Mouse (Mus musculus): ENCODE measurements around the gene Sept8. TPM values are rescaled to one million over a fixed set of nuclear protein-coding genes. Genes with fewer than 3 reads are reported as not detected.
"Not testable (repeated sequence)": the region's sequence is repeated elsewhere in the genome, so short reads cannot be mapped to it uniquely, and the experiment has no call there.

The Sept8 gene
- total RNA-seq, 2 experiments from 2014 or later, result 111 to 124 TPM

DNA sequence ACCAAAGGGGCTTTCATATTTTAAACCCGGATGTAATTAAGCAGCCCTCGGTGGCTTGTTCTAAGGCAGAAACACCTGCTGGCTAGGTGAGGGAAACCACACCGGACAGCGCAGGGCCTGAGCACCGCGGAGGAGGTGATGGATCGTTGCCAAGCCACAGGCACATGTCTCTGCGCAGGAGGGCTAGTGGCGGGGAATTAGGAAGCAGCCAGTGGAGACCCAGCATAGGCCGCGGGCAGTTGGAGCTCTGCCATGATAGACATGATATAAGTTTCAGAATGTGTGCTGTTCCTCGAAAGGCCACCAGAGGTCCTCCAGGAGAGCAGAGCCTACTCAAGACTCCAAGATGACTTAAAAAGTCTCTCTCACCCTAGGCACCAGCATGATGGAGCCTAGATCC, 32.7 kb downstream of the Sept8 start:
- intact Hi-C loops (cut with DNase I), result no loop called here
- peak in 1 of 2 experiments; percentile 66 for DNase-seq (ENCODE audit: extremely low spot score in 1 of 2, low spot score in 2 of 2)

GRCm38 (mm10) chr11:53556529-53556928, 37.5 kb downstream of the Sept8 start:
- intact Hi-C loops (cut with DNase I); DNase-seq (ENCODE audit: extremely low spot score in 1 of 2, low spot score in 2 of 2): not testable (repeated sequence)

- DNase-seq (ENCODE audit: extremely low spot score in 1 of 2, low spot score in 2 of 2); intact Hi-C loops (cut with DNase I): not testable (repeated sequence)
These were observed 38.9 kb downstream of the Sept8 start for GRCm38 (mm10) chr11:53557992-53558391.

GRCm38 (mm10) chr11:53559980-53560379, 40.9 kb downstream of the Sept8 start:
- intact Hi-C loops (cut with DNase I); DNase-seq (ENCODE audit: extremely low spot score in 1 of 2, low spot score in 2 of 2): not testable (repeated sequence)

GRCm38 (mm10) chr11:53561986-53562385, 42.9 kb downstream of the Sept8 start:
- DNase-seq (ENCODE audit: extremely low spot score in 1 of 2, low spot score in 2 of 2), result no peak
- intact Hi-C loops (cut with DNase I), result no loop called here

GRCm38 (mm10) chr11:53566646-53567045, 47.6 kb downstream of the Sept8 start:
- intact Hi-C loops (cut with DNase I), result loop anchor here (5.0 kb wide), 2 partner anchors 34 to 94 kb away; partner anchors contain the start of gene Gm9837
- DNase-seq (ENCODE audit: extremely low spot score in 1 of 2, low spot score in 2 of 2), result no peak

- intact Hi-C loops (cut with DNase I), result loop anchor here (5.0 kb wide), 2 partner anchors 35 to 95 kb away; partner anchors contain the start of gene Gm9837
These were observed 48.4 kb downstream of the Sept8 start, which contains the start of gene Kif3a for GRCm38 (mm10) chr11:53567224-53568014. TSS of gene Kif3a (plus strand) at chr11:53567379.

DNA sequence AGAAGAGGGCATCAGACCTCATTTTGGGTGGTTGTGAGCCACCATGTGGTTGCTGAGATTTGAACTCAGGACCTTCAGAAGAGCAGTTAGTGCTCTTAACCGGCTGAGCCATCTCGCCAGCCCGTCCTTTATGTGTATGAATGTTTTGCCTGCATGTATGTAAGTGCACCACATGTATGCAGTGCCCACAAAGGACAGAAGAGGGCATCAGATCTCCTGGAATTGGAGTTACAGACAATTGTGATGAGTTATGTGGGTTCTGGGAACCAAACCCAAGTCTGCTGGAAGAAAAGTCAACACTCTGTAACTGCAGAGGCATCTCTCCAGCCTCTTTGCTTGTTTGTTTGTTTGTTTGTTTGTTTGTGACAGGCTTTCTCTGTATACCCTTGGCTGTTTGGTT, 61.5 kb downstream of the Sept8 start:
- intact Hi-C loops (cut with DNase I), result no loop called here
- no peak for DNase-seq (ENCODE audit: extremely low spot score in 1 of 2, low spot score in 2 of 2)

More at GRCm38 (mm10) chr11:53567224-53568014, 48.4 kb downstream of the Sept8 start, which contains the start of gene Kif3a:
- DNase-seq (ENCODE audit: extremely low spot score in 1 of 2, low spot score in 2 of 2), result peak; percentile 91 to 95

DNA sequence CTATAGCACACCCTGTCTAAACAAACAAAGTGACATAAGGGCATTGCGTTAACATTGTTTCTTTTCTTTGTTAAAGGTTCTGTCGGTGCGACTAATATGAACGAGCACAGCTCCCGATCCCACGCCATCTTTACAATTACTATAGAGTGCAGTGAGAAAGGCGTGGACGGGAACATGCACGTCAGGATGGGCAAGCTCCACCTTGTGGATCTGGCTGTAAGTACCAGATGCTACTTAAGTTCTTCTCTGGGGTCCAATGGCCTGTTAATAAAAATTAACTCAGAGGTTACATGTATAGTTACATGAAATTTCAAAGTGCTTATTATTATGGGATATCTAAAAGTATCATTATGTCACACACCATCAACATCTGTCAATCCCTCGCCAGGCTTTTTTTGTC, 64.1 kb downstream of the Sept8 start:
- intact Hi-C loops (cut with DNase I), result no loop called here
- DNase-seq (ENCODE audit: extremely low spot score in 1 of 2, low spot score in 2 of 2), result no peak

- intact Hi-C loops (cut with DNase I), result no loop called here
- DNase-seq (ENCODE audit: extremely low spot score in 1 of 2, low spot score in 2 of 2), result no peak
These were observed 65.8 kb downstream of the Sept8 start for GRCm38 (mm10) chr11:53584849-53585248.

DNA sequence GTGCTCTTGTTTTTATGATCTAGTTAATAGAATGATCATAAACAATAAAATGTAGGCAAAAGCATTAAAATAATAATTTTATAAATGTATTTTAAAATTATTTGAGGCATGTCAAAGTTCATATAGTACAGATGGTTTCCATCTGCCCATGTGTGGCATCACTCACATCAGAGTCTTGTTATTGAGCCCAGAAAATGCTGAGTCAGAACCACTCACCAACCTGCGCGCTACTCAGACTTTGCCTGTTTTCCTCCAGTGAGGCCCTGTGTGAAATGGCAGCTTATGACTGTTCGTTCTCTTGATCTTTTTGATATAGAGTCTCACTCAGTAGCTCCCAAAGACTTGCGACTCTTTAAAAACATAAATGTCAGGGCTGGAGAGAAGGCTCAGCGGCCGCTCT, 66.5 kb downstream of the Sept8 start:
- no peak for DNase-seq (ENCODE audit: extremely low spot score in 1 of 2, low spot score in 2 of 2)
- intact Hi-C loops (cut with DNase I), result no loop called here

DNA sequence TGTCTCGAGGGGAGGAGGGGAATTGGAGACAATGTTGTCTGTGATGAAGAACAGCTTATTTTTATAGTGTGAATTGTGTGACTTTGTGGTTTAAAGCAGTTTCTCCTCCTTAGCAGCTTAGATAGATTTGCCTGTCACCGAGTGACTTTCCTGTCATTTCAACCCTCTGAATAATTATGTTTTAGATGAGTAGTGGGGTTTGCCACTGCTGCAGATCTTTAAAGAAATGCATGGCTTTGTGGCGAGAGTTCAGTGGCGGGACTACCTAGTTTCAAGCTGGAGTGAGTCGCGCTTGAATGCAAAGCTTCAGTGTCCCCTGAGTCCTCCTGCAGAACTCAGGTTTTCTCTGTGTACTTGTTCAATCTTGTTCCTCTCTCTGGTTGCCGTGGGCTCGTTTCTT, 69.2 kb downstream of the Sept8 start:
- intact Hi-C loops (cut with DNase I), result no loop called here
- DNase-seq (ENCODE audit: extremely low spot score in 1 of 2, low spot score in 2 of 2), result no peak

DNA sequence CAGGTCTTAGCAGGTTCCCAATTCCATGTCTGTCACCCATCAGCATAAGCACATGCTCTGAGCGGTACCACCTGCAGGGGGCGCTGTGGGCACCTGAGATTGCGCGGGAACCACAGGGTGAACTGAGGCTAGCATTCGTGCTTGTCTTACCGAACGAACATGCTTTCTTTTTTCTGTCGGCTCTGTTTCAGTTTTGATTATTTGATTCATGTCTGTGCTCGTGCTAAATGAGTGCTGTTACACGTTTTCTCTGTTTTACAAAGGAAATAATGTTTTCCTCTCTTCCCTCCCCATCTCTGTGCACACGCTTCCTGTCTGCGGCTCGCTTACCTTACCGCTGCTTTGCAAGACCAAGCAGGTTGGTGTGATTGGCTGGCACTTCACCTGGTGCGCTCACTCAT, 71.3 kb downstream of the Sept8 start:
- intact Hi-C loops (cut with DNase I), result no loop called here
- peak in 1 of 2 experiments; percentile 39 for DNase-seq (ENCODE audit: extremely low spot score in 1 of 2, low spot score in 2 of 2)

GRCm38 (mm10) chr11:53591116-53591515, 72.1 kb downstream of the Sept8 start:
- DNase-seq (ENCODE audit: extremely low spot score in 1 of 2, low spot score in 2 of 2), result no peak
- intact Hi-C loops (cut with DNase I), result no loop called here

Other genes with a start within 250 kb of the Sept8 start
- 100 to 1,000 TPM; 188 to 192 TPM for gene Hspa4, start 218.8 kb upstream of the Sept8 start, total RNA-seq (2021)
- 10 to 100 TPM in 1 of 2 experiments, 1 to 10 TPM in 1; 8.4 to 11.1 TPM for gene Zcchc10, start 194.6 kb upstream of the Sept8 start, total RNA-seq (2021)
- gene Aff4, start 168.4 kb upstream of the Sept8 start, total RNA-seq (2021), result 100 to 1,000 TPM; 172 to 173 TPM
- gene Leap2, start 96.1 kb upstream of the Sept8 start, total RNA-seq (2021), result not detected
- gene Uqcrq, start 88.4 kb upstream of the Sept8 start, total RNA-seq (2021), result 100 to 1,000 TPM; 560 to 578 TPM
- 1 to 10 TPM in 1 of 2 experiments, under 1 TPM in 1; 0.58 to 1.5 TPM for gene Gdf9, start 88.2 kb upstream of the Sept8 start, total RNA-seq (2021)
- gene Gm10447, start 62.1 kb upstream of the Sept8 start, total RNA-seq (2021), result not detected
- gene Shroom1, start 62.1 kb upstream of the Sept8 start, total RNA-seq (2021), result 1 to 10 TPM; 3.4 to 4.5 TPM
- gene Gm9837, start 48.8 kb upstream of the Sept8 start, total RNA-seq (2021), result not detected
- 1 to 10 TPM; 1.1 to 2.1 TPM for gene Gm9945, start 39.1 kb upstream of the Sept8 start, total RNA-seq (2021)
- 10 to 100 TPM; 43.8 to 50.1 TPM for gene Sowaha, start 39.0 kb upstream of the Sept8 start, total RNA-seq (2021)
- gene Kif3a, start 48.1 kb downstream of the Sept8 start, total RNA-seq (2021), result 100 to 1,000 TPM; 164 to 169 TPM
- gene Il4, start 99.4 kb downstream of the Sept8 start, total RNA-seq (2021), result not detected
- not detected for gene Il13, start 115.4 kb downstream of the Sept8 start, total RNA-seq (2021)
- gene Rad50, start 188.1 kb downstream of the Sept8 start, total RNA-seq (2021), result 1 to 10 TPM; 9.4 to 9.7 TPM
- gene Il5, start 201.5 kb downstream of the Sept8 start, total RNA-seq (2021), result under 1 TPM in 1 of 2 experiments, not detected in 1; 0.30 TPM

Data from left cerebral cortex, postnatal 10 days (tissue).